Mouse (Mus musculus): Measurements from ENCODE around the gene Pan2. TPM values are rescaled to one million over a fixed set of nuclear protein-coding genes. Genes with fewer than 3 reads are reported as not detected.

The Pan2 gene
- total RNA-seq (2023) = 62.2 to 69.4 TPM (median 65.8 TPM) in 4 replicates

GRCm38 (mm10) chr10:128303126-128304021 lies at the start of gene Pan2:
Gene Pan2 (plus strand): TSS chr10:128303335.

GRCm38 (mm10) chr10:128253677-128254255 lies 49.4 kb upstream of the Pan2 start, which contains the start of gene Apon:
Gene Apon (plus strand): TSS chr10:128254096.

GRCm38 (mm10) chr10:128268371-128268770 lies 34.8 kb upstream of the Pan2 start, which contains the start of gene Apof:
Gene Apof (plus strand): TSS chr10:128268671.

GRCm38 (mm10) chr10:128270287-128270841 lies 32.8 kb upstream of the Pan2 start, which contains the start of gene Stat2:
Gene Stat2 (plus strand): TSS chr10:128270559.

GRCm38 (mm10) chr10:128298702-128299171 lies 4.4 kb upstream of the Pan2 start, which contains the start of gene Il23a:
Gene Il23a (minus strand): TSS chr10:128298752.

GRCm38 (mm10) chr10:128322141-128323108 lies 19.3 kb downstream of the Pan2 start, which contains the start of gene Cnpy2:
Gene Cnpy2 (plus strand): TSS chr10:128322459.

GRCm38 (mm10) chr10:128337306-128338181 lies 34.4 kb downstream of the Pan2 start, which contains the start of gene Cs:
Gene Cs (plus strand): TSS chr10:128337734.

GRCm38 (mm10) chr10:128368402-128369217 lies 65.5 kb downstream of the Pan2 start, which contains the start of gene Coq10a:
Gene Coq10a (minus strand): TSS chr10:128368997.

Other genes with a start within 250 kb of the Pan2 start
- 110 to 153 TPM (median 131 TPM) in 4 replicates for gene Ptges3, start 244.4 kb upstream of the Pan2 start, total RNA-seq (2023)
- 523 to 608 TPM (median 568 TPM) in 4 replicates for gene Atp5b, start 220.1 kb upstream of the Pan2 start, total RNA-seq (2023)
- 124 to 141 TPM (median 134 TPM) in 4 replicates for gene Baz2a, start 211.8 kb upstream of the Pan2 start, total RNA-seq (2023)
- 43.9 to 52.8 TPM (median 47.8 TPM) in 4 replicates for gene Rbms2, start 123.0 kb upstream of the Pan2 start, total RNA-seq (2023)
- not detected in 4 replicates for gene Gls2, start 108.9 kb upstream of the Pan2 start, total RNA-seq (2023)
- 12.3 to 17.4 TPM (median 15.1 TPM) in 4 replicates for gene Spryd4, start 91.5 kb upstream of the Pan2 start, total RNA-seq (2023)
- not detected in 4 replicates for gene Mip, start 77.5 kb upstream of the Pan2 start, total RNA-seq (2023)
- 13.7 to 23.7 TPM (median 16.3 TPM) in 4 replicates for gene Timeless, start 71.3 kb upstream of the Pan2 start, total RNA-seq (2023)
- not detected in 4 replicates for gene Apon, start 49.2 kb upstream of the Pan2 start, total RNA-seq (2023)
- 0.75 to 1.4 TPM (median 0.93 TPM) in 4 replicates for gene Apof, start 34.7 kb upstream of the Pan2 start, total RNA-seq (2023)
- gene Stat2, start 32.8 kb upstream of the Pan2 start, total RNA-seq (2023) = 110 to 128 TPM (median 114 TPM) in 4 replicates
- gene Il23a, start 4.6 kb upstream of the Pan2 start, total RNA-seq (2023) = not detected in 4 replicates
- 18.8 to 20.8 TPM (median 19.5 TPM) in 4 replicates for gene Cnpy2, start 19.1 kb downstream of the Pan2 start, total RNA-seq (2023)
- gene Cs, start 34.4 kb downstream of the Pan2 start, total RNA-seq (2023) = 101 to 110 TPM (median 110 TPM) in 4 replicates
- gene Coq10a, start 65.7 kb downstream of the Pan2 start, total RNA-seq (2023) = 28.6 to 37.3 TPM (median 32.6 TPM) in 4 replicates
- gene Ankrd52, start 73.8 kb downstream of the Pan2 start, total RNA-seq (2023) = 67.5 to 68.6 TPM (median 68.3 TPM) in 4 replicates
- gene Slc39a5, start 97.9 kb downstream of the Pan2 start, total RNA-seq (2023) = not detected in 4 replicates
- 39.1 to 49.2 TPM (median 47.1 TPM) in 4 replicates for gene Nabp2, start 108.2 kb downstream of the Pan2 start, total RNA-seq (2023)
- gene Rnf41, start 108.3 kb downstream of the Pan2 start, total RNA-seq (2023) = 61.4 to 67.3 TPM (median 65.5 TPM) in 4 replicates
- gene Smarcc2, start 155.9 kb downstream of the Pan2 start, total RNA-seq (2023) = 145 to 160 TPM (median 147 TPM) in 4 replicates
- 488 to 539 TPM (median 516 TPM) in 4 replicates for gene Myl6, start 190.8 kb downstream of the Pan2 start, total RNA-seq (2023)
- gene Myl6b, start 195.3 kb downstream of the Pan2 start, total RNA-seq (2023) = 0.58 to 0.75 TPM in 2 of 4 replicates, not detected in the others
- 224 to 242 TPM (median 239 TPM) in 4 replicates for gene Esyt1, start 222.5 kb downstream of the Pan2 start, total RNA-seq (2023)
- 85.5 to 103 TPM (median 90.6 TPM) in 4 replicates for gene Zc3h10, start 244.4 kb downstream of the Pan2 start, total RNA-seq (2023)
- gene Rpl41, start 246.0 kb downstream of the Pan2 start, total RNA-seq (2023) = 3,750 to 3,896 TPM (median 3,770 TPM) in 4 replicates